ENCODE assay signal across 8 mouse cellular contexts in genomic region chr6:39372727-39373126, GRCm38 (mm10). TPM values are rescaled to one million over a fixed set of nuclear protein-coding genes. Genes with fewer than 3 reads are reported as not detected.
DNase-seq lines count a peak whose midpoint lies in the region; ATAC-seq and TF ChIP-seq lines count a peak whose summit lies in the region.
"Had no signal": no experiment of that assay in that cellular context is flagged by ENCODE, and none has a peak within 500 bp of the region (broad histone marks: within the 10 kb centered on the region; RNA-seq: fewer than 3 reads in every experiment).

No protein-coding gene starts in this region.

- H3K4me3 ChIP-seq in heart, embryonic 11.5 days (ENCODE audit: low read depth, low read length): no peak overlapping the region
- H3K4me3 ChIP-seq in limb, embryonic 13.5 days: no peak overlapping the region
- H3K4me3 ChIP-seq in midbrain, embryonic 13.5 days (replicated peaks): no peak overlapping the region

- H3K4me1 ChIP-seq in heart, embryonic 11.5 days (ENCODE audit: control insufficient read depth, insufficient read depth, low read length): peaks cover 14% of the 10 kb centered on the region
- peaks cover 38% of the 10 kb centered on the region for H3K4me1 ChIP-seq in limb, embryonic 13.5 days
- peaks cover 24% of the 10 kb centered on the region for H3K4me1 ChIP-seq in midbrain, embryonic 13.5 days (replicated peaks)

- CTCF ChIA-PET in Patski (lab: Charles Lee): interaction anchor here (1.3 kb wide), 2 partner anchors 11 to 103 kb away, joined by 3 to 4 read pairs; no protein-coding TSS in a partner anchor

- DNase-seq in A20 (ENCODE audit: low read depth, low spot score) (peak; percentile 18), Patski (ENCODE audit: low read depth, low spot score) (peak; percentile 49)
- peak; percentile 9 for DNase-seq in ovary, postnatal 36 days (ENCODE audit: low spot score)
- DNase-seq in left cerebral cortex, adult 9 months (ENCODE audit: low spot score in 2 of 2): no peak

- H3K27ac ChIP-seq in heart, embryonic 11.5 days (ENCODE audit: low read depth, low read length): peak overlapping the region; percentile 81
- H3K27ac ChIP-seq in limb, embryonic 13.5 days: no peak overlapping the region
- H3K27ac ChIP-seq in midbrain, embryonic 13.5 days: no peak overlapping the region; the same call in 1 of the 2 replicates

- no peaks in the 10 kb centered on the region for H3K36me3 ChIP-seq in heart, embryonic 11.5 days (ENCODE audit: control insufficient read depth, insufficient read depth, low read length)
- peaks cover 13% of the 10 kb centered on the region for H3K36me3 ChIP-seq in limb, embryonic 13.5 days
- H3K36me3 ChIP-seq in midbrain, embryonic 13.5 days: peaks cover 14% of the 10 kb centered on the region

- 34% methylated on average over 7 of the region's 7 CpGs for WGBS in heart, embryonic 11.5 days (ENCODE audit: insufficient replicate concordance)
- 46% methylated on average over 7 of the region's 7 CpGs for WGBS in limb, embryonic 13.5 days
- WGBS in midbrain, embryonic 13.5 days: 70% methylated on average over 7 of the region's 7 CpGs

- H3K9ac ChIP-seq in heart, embryonic 11.5 days (ENCODE audit: low read depth, low read length): peak overlapping the region; percentile 52; the same call in 1 of the 2 replicates
- H3K9ac ChIP-seq in limb, embryonic 13.5 days: 0 out of 2 replicates have a peak overlapping the region, but pooled peaks have one; percentile 25
- H3K9ac ChIP-seq in midbrain, embryonic 13.5 days (replicated peaks): no peak overlapping the region

- no peaks in the 10 kb centered on the region for H3K9me3 ChIP-seq in heart, embryonic 11.5 days (replicated peaks; ENCODE audit: control insufficient read depth, low read length)
- H3K9me3 ChIP-seq in limb, embryonic 13.5 days: no peaks in the 10 kb centered on the region
- no peaks in the 10 kb centered on the region for H3K9me3 ChIP-seq in midbrain, embryonic 13.5 days

- no peaks in the 10 kb centered on the region for H3K27me3 ChIP-seq in Patski
- H3K27me3 ChIP-seq in heart, embryonic 11.5 days (ENCODE audit: control insufficient read depth, insufficient read depth, low read length): no peaks in the 10 kb centered on the region
- no peaks in the 10 kb centered on the region for H3K27me3 ChIP-seq in limb, embryonic 13.5 days
- H3K27me3 ChIP-seq in midbrain, embryonic 13.5 days: no peaks in the 10 kb centered on the region

- no peak for TF ChIP-seq CTCF in Patski (IDR thresholded peaks at IDR 0.05)

- no peak overlapping the region; the same call in 1 of the 2 replicates for H3K4me2 ChIP-seq in heart, embryonic 11.5 days
- no peak overlapping the region for H3K4me2 ChIP-seq in limb, embryonic 13.5 days (replicated peaks)
- H3K4me2 ChIP-seq in midbrain, embryonic 13.5 days (replicated peaks): no peak overlapping the region

- in situ Hi-C loops in Patski (cut with MboI; ENCODE audit: low pct_unique_long_range_greater_than_20kb): no loop called here

- peak; percentile 76 for ATAC-seq in Patski
- ATAC-seq in heart, embryonic 11.5 days (replicated peaks; ENCODE audit: insufficient number of reproducible peaks, low FRiP score, low TSS enrichment): no peak
- no peak for ATAC-seq in limb, embryonic 13.5 days (ENCODE audit: low FRiP score, low read depth)
- no peak for ATAC-seq in midbrain, embryonic 13.5 days

- POLR2A ChIA-PET in Patski (lab: Charles Lee): interaction anchor here (0.6 kb wide), 1 partner anchor 43 kb away, joined by 4 read pairs; no protein-coding TSS in a partner anchor

RNA-seq across cellular contexts. Expression of gene Slc37a3, which starts 4.7 kb away (rescaled TPM):
- 71.7 TPM for polyA plus RNA-seq in Patski (2021)
- 34.5 and 43.5 TPM in 2 replicates for polyA plus RNA-seq in heart, embryonic 11.5 days (2014; fragmentation: Nextera tagmentation; extraction: Ambion mirVana)
- polyA plus RNA-seq in limb, embryonic 13.5 days (2015; fragmentation: Nextera tagmentation; extraction: Ambion mirVana): 67.7 and 68.3 TPM in 2 replicates
- 59.8 and 60.2 TPM in 2 replicates for polyA plus RNA-seq in midbrain, embryonic 13.5 days (2015; fragmentation: Nextera tagmentation; extraction: Ambion mirVana)

RNA-seq across cellular contexts. Expression of gene Rab19, which starts 8.2 kb away (rescaled TPM):
- polyA plus RNA-seq in Patski (2021): 0.15 TPM
- polyA plus RNA-seq in heart, embryonic 11.5 days (2014; fragmentation: Nextera tagmentation; extraction: Ambion mirVana): 0.64 and 0.96 TPM in 2 replicates
- polyA plus RNA-seq in limb, embryonic 13.5 days (2015; fragmentation: Nextera tagmentation; extraction: Ambion mirVana): 0.47 and 0.63 TPM in 2 replicates
- 0.23 and 0.34 TPM in 2 replicates for polyA plus RNA-seq in midbrain, embryonic 13.5 days (2015; fragmentation: Nextera tagmentation; extraction: Ambion mirVana)
- polyA plus RNA-seq: cortical plate, adult 2 months had no signal

RNA-seq across cellular contexts. Expression of gene Mkrn1, which starts 47.5 kb away (rescaled TPM):
- 58.7 TPM for polyA plus RNA-seq in Patski (2021)
- polyA plus RNA-seq in heart, embryonic 11.5 days (2014; fragmentation: Nextera tagmentation; extraction: Ambion mirVana): 33.2 and 34.5 TPM in 2 replicates
- 46.2 and 47.9 TPM in 2 replicates for polyA plus RNA-seq in limb, embryonic 13.5 days (2015; fragmentation: Nextera tagmentation; extraction: Ambion mirVana)
- 242 and 259 TPM in 2 replicates for polyA plus RNA-seq in midbrain, embryonic 13.5 days (2015; fragmentation: Nextera tagmentation; extraction: Ambion mirVana)

Comparison
In these comparisons a context has a peak if more than half of its experiments do, and no peak if none do; other contexts are left out.
1. DNase-seq: peak in A20 (single experiment), Patski (single experiment) and ovary, postnatal 36 days (single experiment); none in left cerebral cortex, adult 9 months (0 of 2).